Mouse (Mus musculus): ENCODE results near the gene Arhgef33.

- TF ChIP-seq TAL1 (IDR thresholded peaks at IDR 0.05; ENCODE audit: low read length) (no peak), GATA1 (IDR thresholded peaks at IDR 0.05; ENCODE audit: low read length) (no peak)
Observed at GRCm38 (mm10) chr17:80435680-80436079, 128.5 kb downstream of the Arhgef33 start.
